Mouse (Mus musculus): ENCODE measurements around the gene Btbd35f20. TPM values are rescaled to one million over a fixed set of nuclear protein-coding genes. Genes with fewer than 3 reads are reported as not detected.
"Not testable (repeated sequence)": the region's sequence is repeated elsewhere in the genome, so short reads cannot be mapped to it uniquely, and the experiment has no call there.

Btbd35f20 gene
- polyA plus RNA-seq (2012; rRNA removed) = not detected in 2 replicates

GRCm38 (mm10) chrX:4291145-4291544, at the start of gene Btbd35f20:
TSS of gene Btbd35f20 (minus strand) at chrX:4291245.
- H3K36me3 ChIP-seq (ENCODE audit: control insufficient read depth, insufficient read depth, low read length); H3K4me3 ChIP-seq (ENCODE audit: extremely low read depth, insufficient read depth, insufficient read length); H3K27ac ChIP-seq (ENCODE audit: insufficient read depth, low read length); DNase-seq (ENCODE audit: low read depth in 1 of 2, low spot score in 2 of 2); H3K4me1 ChIP-seq (ENCODE audit: control insufficient read depth, insufficient read depth, insufficient read length); H3K27me3 ChIP-seq (ENCODE audit: control insufficient read depth, insufficient read depth, low read length): not testable (repeated sequence)
- WGBS = no CpG with 5 or more reads among the region's 4 CpGs

Other genes starting within 250 kb of the Btbd35f20 start
- not detected in 2 replicates for gene Btbd35f28, start 94.7 kb downstream of the Btbd35f20 start, polyA plus RNA-seq (2012; rRNA removed)
- not detected in 2 replicates for gene Btbd35f17, start 79.4 kb upstream of the Btbd35f20 start, polyA plus RNA-seq (2012; rRNA removed)